Mouse (Mus musculus) heart, postnatal 0 days (tissue): Measurements from ENCODE around the gene Cntn4.

Source experiments
- CTCF ChIP-seq: IDR thresholded peaks from 2 replicates; pipeline ENCODE4 v1.5.1; 2016; ENCODE audit warnings: antibody characterized with exemption, control low read depth, low read depth
- EP300 ChIP-seq: IDR thresholded peaks from 2 replicates; pipeline ENCODE4 v1.6.1; 2016; ENCODE audit warnings: antibody characterized with exemption, low read depth

GRCm38 (mm10) chr6:106422947-106423346, 745.5 kb downstream of the Cntn4 start:
- TF ChIP-seq CTCF (no peak), EP300 (no peak)
